In genomic region chr14:95998356-95998755, GRCm38 (mm10) we compare ENCODE assay signal across 13 mouse cellular contexts.
"Had no signal": no experiment of that assay in that cellular context is flagged by ENCODE, and none has a peak within 500 bp of the region (broad histone marks: within the 10 kb centered on the region; RNA-seq: fewer than 3 reads in every experiment).

No protein-coding gene starts in this region.

- H3K36me3 ChIP-seq: limb, embryonic 12.5 days; liver, embryonic 13.5 days; neural tube, embryonic 13.5 days had no signal

- H3K4me3 ChIP-seq: layer of hippocampus, adult 2 months; limb, embryonic 12.5 days; liver, embryonic 13.5 days; neural tube, embryonic 13.5 days had no signal

- H3K9me3 ChIP-seq: limb, embryonic 12.5 days; liver, embryonic 13.5 days; neural tube, embryonic 13.5 days had no signal

- H3K4me1 ChIP-seq: limb, embryonic 12.5 days; liver, embryonic 13.5 days; neural tube, embryonic 13.5 days had no signal

- H3K9ac ChIP-seq: limb, embryonic 12.5 days; liver, embryonic 13.5 days; liver, postnatal 0 days; neural tube, embryonic 13.5 days had no signal

- ATAC-seq: liver, postnatal 0 days had no signal

- DNase-seq: kidney, adult 11 months; kidney, adult 9 months; kidney, postnatal 4 days; liver; liver, embryonic 13.5 days; liver, postnatal 0 days; right cerebral cortex, adult 18-20 months; right cerebral cortex, postnatal 25 days; thymus, postnatal 4 days had no signal

- H3K27ac ChIP-seq: kidney, postnatal 0 days; layer of hippocampus, adult 2 months; limb, embryonic 12.5 days; liver, embryonic 13.5 days; neural tube, embryonic 13.5 days had no signal

- H3K4me2 ChIP-seq: limb, embryonic 12.5 days; liver, embryonic 13.5 days; neural tube, embryonic 13.5 days had no signal

- H3K27me3 ChIP-seq: limb, embryonic 12.5 days; liver, embryonic 13.5 days; neural tube, embryonic 13.5 days had no signal
